Mouse (Mus musculus) G1E (cell line): ENCODE data around the gene Mroh3.

Source experiments
- CTCF ChIP-seq: IDR thresholded peaks from 2 replicates; pipeline ENCODE4 v1.5.1; 2012; ENCODE audit warnings: low read depth, low read length, inconsistent platforms, mixed read lengths
- TAL1 ChIP-seq: conservative IDR thresholded peaks from 2 replicates; pipeline ENCODE4 v1.6.1; 2012; ENCODE audit warnings: low read depth, low read length, inconsistent platforms, mixed read lengths

DNA sequence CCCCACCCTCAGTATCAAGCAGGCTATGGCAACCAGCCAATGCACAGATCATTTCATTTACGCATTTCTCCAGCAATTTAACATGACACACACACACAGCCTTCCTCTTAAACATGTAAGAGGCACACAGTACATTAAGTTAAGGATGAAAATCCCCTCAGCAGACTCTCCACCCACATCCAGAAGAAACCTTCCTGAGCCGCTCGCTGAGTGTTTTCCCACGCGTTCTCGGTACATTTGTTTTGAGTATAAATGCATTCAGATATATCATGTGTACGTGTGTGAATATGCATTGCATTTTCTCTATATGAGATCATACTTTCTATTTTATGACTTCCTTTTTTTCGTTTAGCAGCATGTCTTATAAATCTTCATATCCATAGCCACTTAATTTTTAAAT is 61.3 kb downstream of the Mroh3 start:
- no peak for TF ChIP-seq CTCF
- TF ChIP-seq TAL1 = no peak
